Mouse (Mus musculus) intestine, embryonic 16.5 days (tissue): ENCODE results near the gene Ppp2r5a. TPM values are rescaled to one million over a fixed set of nuclear protein-coding genes. Genes with fewer than 3 reads are reported as not detected.

Experiments
- ATAC-seq: fragments of 200-750 bp; cut with Nextera tagmentation; 2 replicates; pipeline ENCODE4 v1.8.0; 2017; ENCODE audit warnings: moderate TSS enrichment, moderate library complexity
- H3K27ac ChIP-seq: fragments of 300-500 bp; sonication (generic); 2 replicates; pipeline ENCODE4 v1.5.1; 2014; ENCODE audit warnings: mild to moderate bottlenecking, low read length
- H3K27me3 ChIP-seq: fragments of 300-500 bp; sonication (generic); replicated peaks from 2 replicates; pipeline ENCODE4 v1.6.1; 2014; ENCODE audit warnings: low read length, control low read depth, mixed read lengths; ENCODE audit not compliant: control insufficient read depth, insufficient read depth
- H3K36me3 ChIP-seq: fragments of 300-500 bp; sonication (generic); 2 replicates; pipeline ENCODE4 v1.6.1; 2014; ENCODE audit warnings: low read length, control low read depth; ENCODE audit not compliant: control insufficient read depth, insufficient read depth
- H3K4me1 ChIP-seq: fragments of 300-500 bp; sonication (generic); 2 replicates; pipeline ENCODE4 v1.6.1; 2014; ENCODE audit warnings: low read length, control low read depth, mixed read lengths; ENCODE audit not compliant: control insufficient read depth, insufficient read depth
- H3K4me2 ChIP-seq: fragments of 300-500 bp; sonication (generic); 2 replicates; pipeline ENCODE4 v1.6.1; 2014; ENCODE audit warnings: low read depth, low read length, control low read depth
- H3K4me3 ChIP-seq: fragments of 300-500 bp; sonication (generic); 2 replicates; pipeline ENCODE4 v1.5.1; 2014; ENCODE audit warnings: mild to moderate bottlenecking, low read length
- H3K9ac ChIP-seq: fragments of 300-500 bp; sonication (generic); 2 replicates; pipeline ENCODE4 v1.6.1; 2014; ENCODE audit warnings: low read depth, low read length
- H3K9me3 ChIP-seq: fragments of 300-500 bp; sonication (generic); 2 replicates; pipeline ENCODE4 v1.6.1; 2016; ENCODE audit warnings: low read length, control low read depth; ENCODE audit not compliant: control insufficient read depth
- WGBS: fragments of 180-500 bp; shearing (Covaris S2); extraction: QIAGEN DNeasy Blood & Tissue Kit; methylation state at CpG from one replicate; pipeline ENCODE4 v1.1.7; 2014; 5-methylcytosine and 5-hydroxymethylcytosine counted together
- polyA plus RNA-seq: library from polyadenylated mRNA; unstranded; fragments of >200 nt; fragmentation: Nextera tagmentation; extraction: Ambion mirVana; gene quantifications from 2 replicates; pipeline ENCODE4 v1.2.1, GENCODE M21; 2015

Ppp2r5a gene
- polyA plus RNA-seq, 1 experiment from 2014 or later, result 11.8 TPM

DNA sequence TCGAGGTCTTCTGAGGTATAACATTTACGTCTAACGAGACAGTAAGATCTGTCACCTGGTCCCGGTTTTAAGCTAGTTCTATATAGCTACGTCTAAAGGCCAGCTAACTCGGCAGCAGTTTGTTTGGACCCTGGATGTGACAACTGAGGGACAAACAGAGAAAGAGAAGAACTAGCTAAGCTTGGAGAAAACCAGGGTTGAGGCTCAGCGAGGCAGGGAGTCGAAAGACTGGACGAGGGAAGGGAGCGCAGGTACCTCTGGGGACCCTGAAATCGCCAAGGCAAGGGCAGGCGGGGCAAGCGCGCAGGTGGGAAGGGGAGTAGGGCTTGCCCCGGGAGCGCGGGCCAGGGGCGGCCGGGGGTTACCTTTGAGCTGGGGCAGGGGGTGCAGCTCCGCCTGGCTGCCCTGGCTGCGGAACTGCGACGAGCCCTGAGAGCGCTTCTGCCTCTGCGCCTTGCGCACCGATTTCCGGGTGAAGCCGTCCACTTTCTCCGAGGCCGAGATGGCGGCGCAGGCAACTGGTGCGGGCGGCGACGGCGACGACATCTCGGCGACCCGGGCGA, 7.1 kb downstream of the Ppp2r5a start:
- H3K36me3 ChIP-seq, result no peaks in the 10 kb centered on the region
- H3K4me2 ChIP-seq, result peak overlapping the region; percentile 56
- WGBS, result under 1% methylated on average over 42 of the region's 43 CpGs

DNA sequence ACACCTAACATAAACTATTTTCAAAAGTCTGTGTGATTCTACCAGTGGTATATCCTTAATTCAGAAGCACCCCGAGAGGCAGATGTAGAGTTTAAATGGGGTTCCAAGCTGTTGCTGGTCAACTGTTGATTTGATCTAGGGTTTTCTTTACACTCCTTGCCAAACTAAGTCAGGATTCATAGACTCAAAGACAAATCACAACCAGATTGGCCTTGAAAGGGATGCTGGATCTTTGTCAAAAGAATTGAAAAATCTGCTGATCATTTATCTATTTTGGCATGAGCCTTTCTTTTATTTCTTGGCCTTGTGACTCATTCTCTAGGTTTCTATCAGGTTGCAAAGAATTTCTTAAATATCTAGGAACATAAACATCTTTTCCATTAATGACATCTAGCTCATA, 7.9 kb downstream of the Ppp2r5a start:
- Histone ChIP-seq H3K9me3 (no peaks in the 10 kb centered on the region), H3K9ac (peak overlapping the region; percentile 90), H3K4me2 (peak overlapping the region; percentile 56), H3K4me3 (peak overlapping the region; percentile 80), H3K27ac (no peak overlapping the region), H3K27me3 (no peaks in the 10 kb centered on the region), H3K4me1 (peaks cover 2% of the 10 kb centered on the region; the same call in 1 of the 2 replicates), H3K36me3 (no peaks in the 10 kb centered on the region)
- 17% methylated on average over 1 of the region's 1 CpGs for WGBS
- ATAC-seq, result no peak

More for the DNA sequence above, 7.1 kb downstream of the Ppp2r5a start:
- Histone ChIP-seq H3K27me3 (no peaks in the 10 kb centered on the region), H3K27ac (peak overlapping the region; percentile 96), H3K9ac (peak overlapping the region; percentile 90), H3K9me3 (no peaks in the 10 kb centered on the region), H3K4me1 (peaks cover 2% of the 10 kb centered on the region; the same call in 1 of the 2 replicates), H3K4me3 (peak overlapping the region; percentile 80)
- no peak for ATAC-seq

DNA sequence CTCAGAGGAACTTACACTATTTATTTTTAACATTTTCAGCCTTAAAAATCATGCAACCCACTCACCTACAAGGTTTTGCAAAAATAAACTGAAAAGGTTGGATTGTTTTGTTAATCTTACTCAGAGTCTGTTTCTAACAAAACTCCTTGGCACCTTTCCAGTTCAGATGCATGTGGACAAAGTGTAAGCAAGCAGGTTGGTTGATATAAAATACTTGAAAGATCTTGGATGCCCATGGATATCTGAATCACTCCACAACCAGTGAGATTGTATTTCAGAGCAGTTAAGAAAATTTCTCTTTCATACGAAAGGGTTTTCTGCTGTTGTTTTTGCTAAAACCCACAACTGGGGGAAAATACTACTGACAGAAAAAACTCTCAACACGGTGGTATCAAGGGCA, 8.9 kb downstream of the Ppp2r5a start:
- peaks cover 2% of the 10 kb centered on the region; the same call in 1 of the 2 replicates for H3K4me1 ChIP-seq
- H3K4me3 ChIP-seq, result peak overlapping the region; percentile 23; the same call in 1 of the 2 replicates
- no peak overlapping the region for H3K27ac ChIP-seq
- peak overlapping the region; percentile 26 for H3K4me2 ChIP-seq
- H3K36me3 ChIP-seq, result no peaks in the 10 kb centered on the region
- no peaks in the 10 kb centered on the region for H3K27me3 ChIP-seq
- no peak overlapping the region for H3K9ac ChIP-seq
- 63% methylated on average over 2 of the region's 2 CpGs for WGBS
- ATAC-seq, result no peak
- no peaks in the 10 kb centered on the region for H3K9me3 ChIP-seq

DNA sequence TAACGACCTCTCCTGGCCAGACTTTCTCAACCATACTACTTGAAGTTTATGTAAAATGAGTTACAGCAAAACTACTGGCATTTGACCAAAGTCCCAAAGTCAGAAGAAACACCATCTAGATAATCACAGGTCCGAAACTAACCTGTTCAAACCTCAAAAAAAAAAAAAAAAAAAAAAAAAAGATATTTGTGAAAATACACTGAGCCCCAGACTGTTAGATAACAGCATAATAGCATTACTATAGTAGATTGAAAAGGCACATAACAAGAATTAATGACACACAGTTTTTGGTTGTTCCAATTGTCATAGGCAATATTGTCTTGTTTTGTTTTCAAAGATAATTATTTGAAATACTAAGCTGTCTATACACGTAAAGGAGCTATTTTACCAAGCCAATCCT, 9.5 kb downstream of the Ppp2r5a start:
- Histone ChIP-seq H3K9me3 (no peaks in the 10 kb centered on the region), H3K36me3 (no peaks in the 10 kb centered on the region), H3K4me1 (peaks cover 2% of the 10 kb centered on the region; the same call in 1 of the 2 replicates), H3K27me3 (no peaks in the 10 kb centered on the region), H3K4me3 (no peak overlapping the region), H3K27ac (no peak overlapping the region), H3K9ac (no peak overlapping the region), H3K4me2 (no peak overlapping the region)
- WGBS, result 63% methylated on average over 3 of the region's 3 CpGs
- no peak for ATAC-seq

DNA sequence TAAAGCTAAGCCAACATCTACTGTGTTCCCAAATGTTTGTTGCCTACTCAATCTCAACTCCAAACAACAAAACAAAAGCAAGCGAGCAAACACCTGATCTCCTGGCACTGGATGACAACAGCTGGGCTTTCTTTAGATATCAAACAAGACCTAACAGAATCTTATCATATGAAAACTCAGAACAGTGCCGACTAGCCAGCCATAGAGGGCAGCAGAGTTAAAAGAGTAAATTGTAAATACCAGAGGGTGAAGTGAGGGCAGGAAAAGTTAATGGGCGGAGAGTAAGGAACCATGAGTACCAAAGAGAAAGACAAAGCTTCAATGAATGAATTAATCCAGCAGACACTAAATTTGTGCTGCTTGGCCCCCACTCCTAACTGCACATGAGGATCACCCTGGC, 11.8 kb downstream of the Ppp2r5a start:
- no peaks in the 10 kb centered on the region for H3K27me3 ChIP-seq
- WGBS, result 20% methylated on average over 3 of the region's 3 CpGs
- no peak overlapping the region for H3K4me3 ChIP-seq
- ATAC-seq, result peak; percentile 70; the same call in 1 of the 2 replicates
- no peak overlapping the region for H3K27ac ChIP-seq
- H3K9me3 ChIP-seq, result no peaks in the 10 kb centered on the region
- no peak overlapping the region for H3K4me2 ChIP-seq
- no peaks in the 10 kb centered on the region for H3K36me3 ChIP-seq
- H3K9ac ChIP-seq, result no peak overlapping the region
- H3K4me1 ChIP-seq, result peaks cover 2% of the 10 kb centered on the region; the same call in 1 of the 2 replicates

DNA sequence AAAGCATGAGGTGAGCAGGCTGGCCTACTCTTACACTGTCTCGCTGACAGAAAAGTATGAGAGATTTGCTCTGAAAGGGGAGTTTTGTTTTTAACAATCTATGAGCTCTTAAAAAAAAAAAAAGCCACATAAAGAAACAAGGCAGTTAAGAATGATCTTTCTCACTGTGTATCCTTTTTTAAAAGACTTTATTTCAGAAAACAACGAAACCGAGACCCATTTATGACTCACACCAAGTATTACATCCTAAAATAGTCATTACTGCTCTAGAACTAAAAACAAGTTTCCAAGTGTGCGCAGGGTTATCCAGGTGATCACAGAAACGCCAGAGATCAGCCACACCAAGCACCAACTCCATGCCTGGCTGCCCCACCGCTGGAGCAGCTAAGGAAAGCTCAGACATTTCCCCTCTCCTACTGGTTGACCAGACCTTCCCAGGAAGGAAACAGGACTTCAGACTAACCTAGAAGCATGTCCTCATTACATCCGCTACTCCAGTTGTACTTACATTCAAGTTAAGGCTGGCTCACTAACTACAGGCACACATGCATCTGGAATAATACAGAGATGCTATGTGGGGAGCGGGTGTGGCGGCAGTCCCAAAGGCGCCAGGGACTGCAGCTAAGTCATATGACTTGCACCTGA, 18.2 kb downstream of the Ppp2r5a start:
- ATAC-seq, result no peak
- Histone ChIP-seq H3K4me3 (no peak overlapping the region), H3K9me3 (no peaks in the 10 kb centered on the region), H3K4me1 (no peaks in the 10 kb centered on the region), H3K27ac (no peak overlapping the region), H3K36me3 (no peaks in the 10 kb centered on the region), H3K27me3 (no peaks in the 10 kb centered on the region), H3K9ac (no peak overlapping the region), H3K4me2 (no peak overlapping the region)
- 93% methylated on average over 10 of the region's 10 CpGs for whole genome bisulfite sequencing

DNA sequence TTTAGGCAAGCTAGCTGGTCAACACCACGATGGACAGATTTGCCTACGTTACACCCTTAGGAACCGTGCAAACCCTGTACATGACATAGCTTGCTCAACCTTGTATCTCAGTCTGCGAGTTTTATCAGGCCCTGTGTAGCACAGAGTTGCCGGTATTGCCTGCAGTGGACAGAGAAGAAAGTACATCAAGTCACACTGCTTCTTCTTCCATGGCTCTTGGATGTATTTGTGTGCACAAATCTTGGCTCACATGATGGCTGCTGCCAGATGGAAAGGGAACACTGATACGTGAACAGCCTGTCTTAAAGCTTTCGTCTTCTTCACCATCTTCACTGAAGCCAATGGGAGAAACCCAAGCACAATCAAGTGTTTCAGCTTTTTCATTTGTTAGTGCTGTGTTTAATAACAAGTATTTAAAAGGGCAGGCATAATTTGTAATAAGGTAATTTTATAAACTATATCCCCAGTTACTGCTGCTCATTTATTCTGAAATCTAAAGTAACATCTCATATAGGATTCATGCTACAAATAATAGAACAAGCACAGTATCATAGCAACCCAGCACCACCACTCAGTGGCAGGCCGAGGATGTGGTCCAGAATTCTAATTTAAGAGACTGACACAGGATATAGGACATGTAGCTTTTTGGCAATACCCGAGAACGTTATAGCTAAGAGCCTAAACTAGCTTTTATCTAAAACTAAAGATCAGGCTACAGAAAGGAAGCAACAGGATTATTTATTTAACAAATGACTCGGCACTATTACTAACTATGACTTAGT, 20.9 kb downstream of the Ppp2r5a start:
- H3K4me3 ChIP-seq, result no peak overlapping the region
- ATAC-seq, result no peak
- no peak overlapping the region for H3K4me2 ChIP-seq
- WGBS, result 86% methylated on average over 11 of the region's 11 CpGs
- H3K36me3 ChIP-seq, result no peaks in the 10 kb centered on the region
- no peaks in the 10 kb centered on the region for H3K9me3 ChIP-seq
- H3K4me1 ChIP-seq, result 0 out of 2 replicates have a peak, but pooled peaks cover 3% of the 10 kb centered on the region
- no peaks in the 10 kb centered on the region for H3K27me3 ChIP-seq
- H3K9ac ChIP-seq, result no peak overlapping the region
- H3K27ac ChIP-seq, result no peak overlapping the region

DNA sequence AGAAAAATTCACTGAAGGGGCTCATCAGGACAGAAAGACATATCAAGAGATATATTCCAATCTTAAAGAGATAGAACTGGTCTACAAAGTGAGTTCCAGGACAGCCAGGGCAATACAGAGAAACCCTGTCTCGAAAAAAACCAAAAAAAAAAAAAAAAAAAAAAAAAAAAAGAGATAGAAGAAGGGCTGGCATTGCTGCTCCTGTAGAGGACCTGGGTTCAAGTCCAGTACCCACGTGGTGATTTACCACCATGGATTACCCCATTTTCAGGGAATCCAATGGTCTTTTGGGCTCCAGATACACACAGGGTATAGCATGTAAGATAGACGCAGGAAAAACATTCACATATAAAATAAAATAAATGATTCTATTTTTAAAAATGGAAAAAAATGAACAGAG, 22.2 kb downstream of the Ppp2r5a start:
- Histone ChIP-seq H3K4me3 (no peak overlapping the region), H3K4me2 (no peak overlapping the region), H3K36me3 (no peaks in the 10 kb centered on the region), H3K9me3 (no peaks in the 10 kb centered on the region), H3K4me1 (0 out of 2 replicates have a peak, but pooled peaks cover 3% of the 10 kb centered on the region), H3K27ac (no peak overlapping the region), H3K9ac (no peak overlapping the region), H3K27me3 (no peaks in the 10 kb centered on the region)
- no peak for ATAC-seq
- WGBS, result 94% methylated on average over 3 of the region's 3 CpGs

DNA sequence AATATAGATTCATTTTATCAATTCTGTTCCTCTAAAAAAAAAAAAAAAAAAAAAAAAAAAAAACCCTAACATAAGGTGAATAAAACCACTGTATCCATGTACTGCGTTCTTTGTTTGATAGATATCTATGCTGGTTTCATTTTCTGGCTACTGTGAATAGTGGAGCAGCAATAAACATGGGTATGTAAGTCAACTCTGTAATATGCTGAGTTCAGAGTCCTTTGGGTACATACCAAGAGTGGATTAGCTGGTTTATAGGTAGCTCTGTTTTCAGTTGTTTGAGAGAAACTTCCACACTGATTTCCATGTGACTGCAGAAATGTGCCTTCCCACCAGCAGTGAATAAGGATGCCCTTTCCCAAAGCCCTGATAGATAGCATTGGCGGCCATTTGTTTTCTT, 25.0 kb downstream of the Ppp2r5a start:
- Histone ChIP-seq H3K27ac (no peak overlapping the region; the same call in 1 of the 2 replicates), H3K9ac (no peak overlapping the region), H3K36me3 (no peaks in the 10 kb centered on the region), H3K4me2 (no peak overlapping the region), H3K27me3 (no peaks in the 10 kb centered on the region), H3K4me1 (0 out of 2 replicates have a peak, but pooled peaks cover 3% of the 10 kb centered on the region), H3K4me3 (no peak overlapping the region), H3K9me3 (no peaks in the 10 kb centered on the region)
- 69% methylated on average over 2 of the region's 2 CpGs for WGBS
- peak; percentile 84 for ATAC-seq
